31 mouse cellular contexts compared by ENCODE assay signal in the genomic region with DNA sequence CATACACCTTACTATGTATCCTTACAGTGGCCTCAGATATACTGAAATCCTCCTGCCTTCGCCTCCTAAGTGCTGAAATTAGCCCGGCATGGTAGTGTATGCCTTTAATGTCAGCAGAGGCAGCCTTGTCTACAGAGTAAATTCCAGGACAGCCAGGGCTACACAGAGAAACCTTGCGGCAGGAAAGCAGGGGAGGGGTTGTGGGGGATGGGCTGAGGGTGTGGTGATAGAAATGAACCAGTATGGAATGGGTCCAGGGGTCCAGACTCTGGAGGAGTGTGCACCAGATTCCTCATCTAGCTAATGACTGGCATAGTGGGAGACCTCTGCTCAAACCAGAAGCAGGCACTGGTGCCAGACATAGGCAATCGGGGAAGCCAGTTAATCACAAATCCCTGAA. TPM values are rescaled to one million over a fixed set of nuclear protein-coding genes. Genes with fewer than 3 reads are reported as not detected.
DNase-seq lines count a peak whose midpoint lies in the region; ATAC-seq lines count a peak whose summit lies in the region.
"Had no signal": no experiment of that assay in that cellular context is flagged by ENCODE, and none has a peak within 500 bp of the region (broad histone marks: within the 10 kb centered on the region; RNA-seq: fewer than 3 reads in every experiment).

No protein-coding gene starts in this region.

- no peak overlapping the region for H3K27ac ChIP-seq in heart, embryonic 13.5 days (replicated peaks)
- H3K27ac ChIP-seq in lung, embryonic 16.5 days (ENCODE audit: low read length) = no peak overlapping the region
- H3K27ac ChIP-seq: forebrain, embryonic 13.5 days; hindbrain, embryonic 13.5 days; limb, embryonic 12.5 days; liver, embryonic 12.5 days; macrophage; midbrain, embryonic 13.5 days; neural tube, embryonic 15.5 days; stomach, embryonic 15.5 days had no signal

- intact Hi-C loops in heart, postnatal 14 days (cut with DNase I) = no loop called here

- H3K4me3 ChIP-seq in heart, embryonic 13.5 days = no peak overlapping the region
- no peak overlapping the region for H3K4me3 ChIP-seq in lung, embryonic 16.5 days (ENCODE audit: low read length)
- H3K4me3 ChIP-seq: forebrain, embryonic 13.5 days; heart, embryonic 12.5 days; hindbrain, embryonic 13.5 days; limb, embryonic 12.5 days; liver, embryonic 12.5 days; midbrain, embryonic 13.5 days; neural tube, embryonic 15.5 days; stomach, embryonic 15.5 days had no signal

- no peaks in the 10 kb centered on the region for H3K27me3 ChIP-seq in heart, embryonic 13.5 days (replicated peaks)
- no peaks in the 10 kb centered on the region for H3K27me3 ChIP-seq in lung, embryonic 16.5 days (ENCODE audit: control insufficient read depth, insufficient read depth, low read depth, low read length)
- H3K27me3 ChIP-seq: heart, embryonic 12.5 days; hindbrain, embryonic 13.5 days; limb, embryonic 12.5 days; neural tube, embryonic 15.5 days; stomach, embryonic 15.5 days had no signal

- 23% methylated on average over 4 of the region's 4 CpGs for WGBS in heart, embryonic 13.5 days
- 43% methylated on average over 4 of the region's 4 CpGs for WGBS in lung, embryonic 16.5 days

- peaks cover 34% of the 10 kb centered on the region for H3K4me1 ChIP-seq in heart, embryonic 13.5 days
- H3K4me1 ChIP-seq in lung, embryonic 16.5 days (replicated peaks; ENCODE audit: control insufficient read depth, insufficient read depth, low read length) = peaks cover 5% of the 10 kb centered on the region; the same call in 1 of the 2 replicates

- ATAC-seq in heart, embryonic 13.5 days (ENCODE audit: extremely low read depth, insufficient number of reproducible peaks, low FRiP score, low TSS enrichment) = no peak
- no peak for ATAC-seq in lung, embryonic 16.5 days (ENCODE audit: low read depth)
- no peak for ATAC-seq in inflammation-experienced regulatory T-cells, adult 6 months
- ATAC-seq: forebrain, embryonic 13.5 days; intestine, postnatal 0 days; liver, embryonic 12.5 days; liver, postnatal 0 days; lung, postnatal 0 days; midbrain, embryonic 13.5 days had no signal

- no peak overlapping the region for H3K9ac ChIP-seq in heart, embryonic 13.5 days
- 0 out of 2 replicates have a peak overlapping the region, but pooled peaks have one; percentile 14 for H3K9ac ChIP-seq in lung, embryonic 16.5 days (ENCODE audit: low read length)
- H3K9ac ChIP-seq: forebrain, embryonic 13.5 days; heart, embryonic 12.5 days; hindbrain, embryonic 13.5 days; limb, embryonic 12.5 days; liver, embryonic 12.5 days; liver, postnatal 0 days; midbrain, embryonic 13.5 days; neural tube, embryonic 15.5 days; stomach, embryonic 15.5 days had no signal

- H3K9me3 ChIP-seq in heart, embryonic 13.5 days = no peaks in the 10 kb centered on the region
- H3K9me3 ChIP-seq in lung, embryonic 16.5 days (ENCODE audit: control insufficient read depth, low read length) = no peaks in the 10 kb centered on the region
- H3K9me3 ChIP-seq: forebrain, embryonic 13.5 days; heart, embryonic 12.5 days; hindbrain, embryonic 13.5 days; limb, embryonic 12.5 days; midbrain, embryonic 13.5 days; neural tube, embryonic 15.5 days; stomach, embryonic 15.5 days had no signal

- H3K4me2 ChIP-seq in heart, embryonic 13.5 days = peak overlapping the region; percentile 27
- no peak overlapping the region for H3K4me2 ChIP-seq in lung, embryonic 16.5 days (ENCODE audit: low read depth, low read length)
- H3K4me2 ChIP-seq: forebrain, embryonic 13.5 days; heart, embryonic 12.5 days; hindbrain, embryonic 13.5 days; limb, embryonic 12.5 days; liver, embryonic 12.5 days; midbrain, embryonic 13.5 days; neural tube, embryonic 15.5 days; stomach, embryonic 15.5 days had no signal

- H3K36me3 ChIP-seq in heart, embryonic 13.5 days = peaks cover 5% of the 10 kb centered on the region
- H3K36me3 ChIP-seq in lung, embryonic 16.5 days (ENCODE audit: control insufficient read depth, insufficient read depth, low read length) = no peaks in the 10 kb centered on the region
- H3K36me3 ChIP-seq: hindbrain, embryonic 13.5 days; liver, embryonic 12.5 days; midbrain, embryonic 13.5 days; neural tube, embryonic 15.5 days; stomach, embryonic 15.5 days had no signal

- DNase-seq in heart, postnatal 14 days = no peak
- no peak for DNase-seq in lung, postnatal 25 days (ENCODE audit: low spot score)
- DNase-seq in R1 (ENCODE audit: low read depth, low spot score) = peak; percentile 85
- DNase-seq in thymus, postnatal 10 days (ENCODE audit: low spot score in 2 of 2) = no peak
- DNase-seq: adrenal gland, postnatal 25 days; cerebellum, adult 18-20 months; cerebellum, postnatal 14 days; gastrocnemius, postnatal 14 days; heart, postnatal 4 days; kidney, postnatal 14 days; liver, postnatal 0 days; right cerebral cortex, postnatal 25 days; thymus, adult 18-20 months; thymus, postnatal 36 days had no signal

RNA-seq across cellular contexts. Expression of gene Fbxo17, which starts 2.6 kb away (rescaled TPM):
- 10.6 and 11.4 TPM in 2 replicates for polyA plus RNA-seq in heart, embryonic 13.5 days (2015; fragmentation: Nextera tagmentation; extraction: Ambion mirVana)
- total RNA-seq in heart, postnatal 14 days (2021) = under 1 TPM; 0.44 to 0.74 TPM
- polyA plus RNA-seq in lung, embryonic 16.5 days (2015; fragmentation: Nextera tagmentation; extraction: Ambion mirVana) = 13.9 and 15.8 TPM in 2 replicates
- polyA plus RNA-seq in inflammation-experienced regulatory T-cells, adult 6 months (2017; shearing (Covaris generic)) = 1 to 10 TPM; 1.4 to 9.9 (median 6.4) TPM

RNA-seq across cellular contexts. Expression of gene Mrps12, which starts 22.5 kb away (rescaled TPM):
- polyA plus RNA-seq in heart, embryonic 13.5 days (2015; fragmentation: Nextera tagmentation; extraction: Ambion mirVana) = 108 and 117 TPM in 2 replicates
- 10 to 100 TPM; 55.6 to 55.9 TPM for total RNA-seq in heart, postnatal 14 days (2021)
- 120 TPM in 2 replicates for polyA plus RNA-seq in lung, embryonic 16.5 days (2015; fragmentation: Nextera tagmentation; extraction: Ambion mirVana)
- 10 to 100 TPM; 55.8 to 67.1 (median 65.2) TPM for polyA plus RNA-seq in inflammation-experienced regulatory T-cells, adult 6 months (2017; shearing (Covaris generic))

RNA-seq across cellular contexts. Expression of gene Sars2, which starts 22.6 kb away (rescaled TPM):
- polyA plus RNA-seq in heart, embryonic 13.5 days (2015; fragmentation: Nextera tagmentation; extraction: Ambion mirVana) = 20.2 and 20.4 TPM in 2 replicates
- 10 to 100 TPM; 14.1 to 16.3 TPM for total RNA-seq in heart, postnatal 14 days (2021)
- polyA plus RNA-seq in lung, embryonic 16.5 days (2015; fragmentation: Nextera tagmentation; extraction: Ambion mirVana) = 24.1 and 25.8 TPM in 2 replicates
- polyA plus RNA-seq in inflammation-experienced regulatory T-cells, adult 6 months (2017; shearing (Covaris generic)) = 10 to 100 TPM in 2 of 3 experiments, 1 to 10 TPM in 1; 9.1 to 13.2 (median 10.8) TPM

RNA-seq across cellular contexts. Expression of gene Fbxo27, which starts 26.5 kb away (rescaled TPM):
- 4.2 and 4.7 TPM in 2 replicates for polyA plus RNA-seq in heart, embryonic 13.5 days (2015; fragmentation: Nextera tagmentation; extraction: Ambion mirVana)
- total RNA-seq in heart, postnatal 14 days (2021) = under 1 TPM; 0.17 to 0.62 TPM
- 5.2 and 6.9 TPM in 2 replicates for polyA plus RNA-seq in lung, embryonic 16.5 days (2015; fragmentation: Nextera tagmentation; extraction: Ambion mirVana)
- 1 to 10 TPM in 2 of 3 experiments, under 1 TPM in 1; 0.93 to 4.4 (median 1.3) TPM for polyA plus RNA-seq in inflammation-experienced regulatory T-cells, adult 6 months (2017; shearing (Covaris generic))
- total RNA-seq: megakaryocyte-erythroid progenitor cell, adult 5-6 weeks had no signal
- polyA plus RNA-seq: macrophage had no signal

RNA-seq across cellular contexts. Expression of gene Ccer2, which starts 36.8 kb away (rescaled TPM):
- polyA plus RNA-seq in heart, embryonic 13.5 days (2015; fragmentation: Nextera tagmentation; extraction: Ambion mirVana) = not detected in 2 replicates
- not detected for total RNA-seq in heart, postnatal 14 days (2021)
- not detected in 2 replicates for polyA plus RNA-seq in lung, embryonic 16.5 days (2015; fragmentation: Nextera tagmentation; extraction: Ambion mirVana)
- not detected for polyA plus RNA-seq in inflammation-experienced regulatory T-cells, adult 6 months (2017; shearing (Covaris generic))
- total RNA-seq: adrenal gland, postnatal 25 days; gastrocnemius, postnatal 14 days; granulocyte monocyte progenitor cell, adult 5-6 weeks; heart, postnatal 4 days; megakaryocyte-erythroid progenitor cell, adult 5-6 weeks had no signal
- polyA plus RNA-seq: forebrain, embryonic 13.5 days; heart, embryonic 12.5 days; intestine, postnatal 0 days; kidney, embryonic 14.5 days; liver, embryonic 12.5 days; liver, postnatal 0 days; lung, postnatal 0 days; macrophage; stomach, embryonic 15.5 days had no signal
